Mouse (Mus musculus): ENCODE measurements around the gene Olfr1094. TPM values are rescaled to one million over a fixed set of nuclear protein-coding genes. Genes with fewer than 3 reads are reported as not detected.

Gene Olfr1094
- polyA plus RNA-seq (2017; shearing (Covaris generic)): not detected

GRCm38 (mm10) chr2:86824363-86824762 is at the start of gene Olfr1094:
Gene Olfr1094 (plus strand): TSS chr2:86824663.

GRCm38 (mm10) chr2:86782179-86782578 is 42.3 kb upstream of the Olfr1094 start, which contains the start of gene Olfr1093:
Gene Olfr1093 (plus strand): TSS chr2:86782479.

GRCm38 (mm10) chr2:86809918-86810317 is 14.5 kb upstream of the Olfr1094 start, which contains the start of gene Olfr141:
Gene Olfr141 (minus strand): TSS chr2:86810018.

GRCm38 (mm10) chr2:86851596-86851995 is 27.1 kb downstream of the Olfr1094 start, which contains the start of gene Olfr1095:
Gene Olfr1095 (minus strand): TSS chr2:86851696.

GRCm38 (mm10) chr2:86874702-86875101 is 50.2 kb downstream of the Olfr1094 start, which contains the start of gene Gm13723:
Gene Gm13723 (minus strand): TSS chr2:86874802.

Other genes starting within 250 kb of the Olfr1094 start
- gene Olfr1082, start 225.7 kb upstream of the Olfr1094 start, polyA plus RNA-seq (2017; shearing (Covaris generic)): not detected
- not detected for gene Olfr1084, start 184.9 kb upstream of the Olfr1094 start, polyA plus RNA-seq (2017; shearing (Covaris generic))
- gene Olfr1085, start 162.6 kb upstream of the Olfr1094 start, polyA plus RNA-seq (2017; shearing (Covaris generic)): not detected
- not detected for gene Olfr1086, start 144.6 kb upstream of the Olfr1094 start, polyA plus RNA-seq (2017; shearing (Covaris generic))
- gene Olfr1087, start 126.3 kb upstream of the Olfr1094 start, polyA plus RNA-seq (2017; shearing (Covaris generic)): not detected
- gene Olfr1089, start 91.0 kb upstream of the Olfr1094 start, polyA plus RNA-seq (2017; shearing (Covaris generic)): not detected
- gene Olfr1090, start 65.7 kb upstream of the Olfr1094 start, polyA plus RNA-seq (2017; shearing (Covaris generic)): under 1 TPM in 1 of 2 experiments, not detected in 1; 0.56 TPM
- not detected for gene Olfr1093, start 42.2 kb upstream of the Olfr1094 start, polyA plus RNA-seq (2017; shearing (Covaris generic))
- not detected for gene Olfr141, start 14.6 kb upstream of the Olfr1094 start, polyA plus RNA-seq (2017; shearing (Covaris generic))
- under 1 TPM in 1 of 2 experiments, not detected in 1; 0.57 TPM for gene Olfr1095, start 27.0 kb downstream of the Olfr1094 start, polyA plus RNA-seq (2017; shearing (Covaris generic))
- gene Gm13723, start 50.1 kb downstream of the Olfr1094 start, polyA plus RNA-seq (2017; shearing (Covaris generic)): under 1 TPM; 0.04 to 0.28 TPM
- gene Olfr1097, start 67.6 kb downstream of the Olfr1094 start, polyA plus RNA-seq (2017; shearing (Covaris generic)): under 1 TPM in 1 of 2 experiments, not detected in 1; 0.17 TPM
- under 1 TPM in 1 of 2 experiments, not detected in 1; 0.37 TPM for gene Olfr1098, start 99.9 kb downstream of the Olfr1094 start, polyA plus RNA-seq (2017; shearing (Covaris generic))
- not detected for gene Olfr1099, start 136.0 kb downstream of the Olfr1094 start, polyA plus RNA-seq (2017; shearing (Covaris generic))
- gene Olfr1100, start 155.3 kb downstream of the Olfr1094 start, polyA plus RNA-seq (2017; shearing (Covaris generic)): not detected
- not detected for gene Olfr1101, start 166.6 kb downstream of the Olfr1094 start, polyA plus RNA-seq (2017; shearing (Covaris generic))
- not detected for gene Olfr1102, start 173.7 kb downstream of the Olfr1094 start, polyA plus RNA-seq (2017; shearing (Covaris generic))
- gene Olfr1104, start 202.4 kb downstream of the Olfr1094 start, polyA plus RNA-seq (2017; shearing (Covaris generic)): not detected
- under 1 TPM; 0.11 TPM for gene Olfr1105, start 211.9 kb downstream of the Olfr1094 start, polyA plus RNA-seq (2017; shearing (Covaris generic))
- under 1 TPM in 1 of 2 experiments, not detected in 1; 0.18 TPM for gene Olfr1106, start 227.6 kb downstream of the Olfr1094 start, polyA plus RNA-seq (2017; shearing (Covaris generic))